Mouse (Mus musculus): ENCODE measurements around the gene Masp1.

Masp1 gene

DNA sequence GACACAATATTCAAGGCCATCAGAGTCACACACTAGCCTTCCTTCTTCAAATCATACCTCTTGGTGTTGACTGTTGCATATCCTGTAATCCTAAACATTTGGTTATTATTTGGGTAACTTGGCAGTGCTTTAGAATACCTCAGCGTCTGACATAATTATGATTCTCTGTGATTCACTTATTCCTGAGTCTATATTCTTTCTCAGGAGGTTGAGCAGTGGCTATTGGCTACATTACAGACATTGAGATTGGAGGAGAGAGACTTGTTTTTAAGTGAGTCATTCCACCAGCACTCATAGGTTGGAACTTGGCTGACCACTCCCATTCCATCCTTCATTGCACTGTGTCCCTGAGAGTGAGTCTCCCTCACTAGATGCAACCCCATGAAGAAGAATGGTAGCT lies 7.2 kb downstream of the Masp1 start:
- 94% methylated on average over 1 of the region's 1 CpGs for WGBS

GRCm38 (mm10) chr16:23511166-23511935 lies 9.3 kb downstream of the Masp1 start:
- WGBS, result 87% methylated on average over 4 of the region's 4 CpGs

- WGBS, result 58% methylated on average over 11 of the region's 11 CpGs
Measured at GRCm38 (mm10) chr16:23505904-23506687, 14.5 kb downstream of the Masp1 start.

DNA sequence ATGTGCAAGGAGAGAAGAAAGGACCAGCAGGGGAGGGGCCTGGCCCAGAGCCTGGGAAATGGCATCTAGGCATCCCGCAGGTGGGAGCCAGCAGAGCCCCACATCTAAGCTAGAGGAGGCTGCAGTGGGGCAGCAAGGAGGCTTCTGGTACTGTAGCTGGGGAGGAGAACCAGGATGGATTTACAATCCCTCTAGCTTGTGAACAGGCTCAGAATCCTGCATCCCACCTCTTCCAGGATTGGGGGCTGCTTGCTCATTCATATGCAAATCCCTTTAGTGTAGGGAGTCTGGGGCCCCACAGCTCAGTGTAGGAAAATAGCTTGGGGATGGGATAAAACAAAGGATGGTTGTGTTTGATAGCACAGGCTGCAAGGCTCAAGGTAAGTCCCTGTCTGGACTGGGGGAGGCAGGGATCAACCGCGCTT lies 16.3 kb downstream of the Masp1 start:
- 70% methylated on average over 3 of the region's 3 CpGs for WGBS

DNA sequence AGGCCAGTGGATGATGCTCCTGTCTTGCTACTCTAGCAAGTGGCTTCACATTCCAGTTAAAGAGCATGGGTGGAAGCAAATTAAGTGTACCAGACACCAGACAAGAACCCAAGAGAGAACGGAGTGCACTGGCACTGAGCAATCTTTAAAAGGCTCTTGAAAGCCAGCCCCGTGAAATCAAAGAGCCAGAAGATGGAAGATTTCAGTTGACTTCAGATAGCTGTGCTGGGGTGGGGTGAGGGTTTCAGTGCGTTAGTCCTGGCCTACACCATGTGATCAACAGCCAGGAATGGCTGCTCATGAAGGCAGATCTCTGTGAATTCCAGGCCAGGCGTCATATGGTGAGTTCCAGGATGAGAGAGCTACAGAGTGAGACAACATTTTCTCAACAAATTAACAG lies 17.3 kb downstream of the Masp1 start:
- WGBS, result 89% methylated on average over 4 of the region's 4 CpGs

GRCm38 (mm10) chr16:23502478-23502877 lies 18.1 kb downstream of the Masp1 start:
- 85% methylated on average over 3 of the region's 3 CpGs for WGBS

DNA sequence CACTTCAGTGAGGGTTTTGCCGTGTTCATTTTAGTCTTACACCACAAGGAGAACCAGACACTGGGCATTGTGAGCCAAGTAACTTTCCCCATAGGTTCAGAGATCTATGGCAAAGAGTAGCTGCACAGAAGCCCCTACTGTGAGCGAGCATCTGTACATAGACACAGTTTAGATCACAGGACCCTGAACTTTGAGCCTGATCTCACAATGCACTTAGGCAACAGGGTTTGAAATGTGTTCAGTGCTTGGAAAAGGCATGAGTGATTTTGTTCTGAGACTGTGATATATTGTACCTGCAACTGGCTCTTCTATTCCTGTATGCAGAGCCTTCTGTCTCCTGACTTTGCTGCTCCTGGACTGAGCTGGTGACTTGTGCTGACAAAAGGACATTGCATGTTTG lies 19.3 kb downstream of the Masp1 start:
- 88% methylated on average over 2 of the region's 2 CpGs for WGBS

- WGBS, result 91% methylated on average over 5 of the region's 5 CpGs
Measured at GRCm38 (mm10) chr16:23500558-23500957, 20.1 kb downstream of the Masp1 start.

GRCm38 (mm10) chr16:23498691-23499131 lies 21.9 kb downstream of the Masp1 start:
- 56% methylated on average over 7 of the region's 7 CpGs for WGBS

DNA sequence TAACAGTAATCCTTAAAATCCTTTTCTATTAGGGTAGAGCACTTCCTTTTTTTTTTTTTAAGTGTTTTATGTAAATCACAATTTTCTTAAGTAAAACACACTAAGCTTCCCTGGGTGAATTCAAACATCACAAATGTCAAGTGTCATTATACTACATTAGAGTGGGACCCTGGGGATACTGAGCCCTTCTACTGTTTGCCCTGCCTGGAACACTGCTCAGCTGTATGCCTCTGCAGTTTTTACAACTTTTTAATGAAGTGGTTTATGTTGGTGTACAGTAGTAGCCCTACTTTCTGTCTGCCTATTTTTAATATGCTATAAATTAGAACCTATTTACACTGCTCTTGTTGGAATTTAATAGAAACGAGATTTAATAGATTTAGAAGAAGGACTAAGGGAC lies 22.7 kb downstream of the Masp1 start:
- WGBS, result 80% methylated on average over 1 of the region's 1 CpGs

DNA sequence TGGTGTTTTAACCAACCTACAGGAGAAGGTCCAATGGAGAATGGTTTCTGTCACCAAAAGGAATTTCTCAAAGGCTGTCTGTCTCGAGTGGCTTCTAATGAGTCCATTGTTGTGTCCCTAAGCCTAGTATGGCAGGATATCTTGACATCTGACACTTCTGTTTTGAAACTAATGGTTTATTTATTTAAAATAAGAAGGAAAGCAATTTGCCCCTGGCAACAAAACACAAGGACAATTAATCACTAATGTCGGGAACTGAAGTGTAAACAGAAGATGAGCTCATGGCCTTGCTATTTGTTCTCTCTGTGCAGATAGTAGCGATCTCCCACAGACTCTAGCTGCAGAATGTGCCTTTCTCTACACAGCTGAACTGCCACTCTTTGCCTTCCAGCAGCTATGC lies 23.2 kb downstream of the Masp1 start:
- 57% methylated on average over 3 of the region's 3 CpGs for WGBS

DNA sequence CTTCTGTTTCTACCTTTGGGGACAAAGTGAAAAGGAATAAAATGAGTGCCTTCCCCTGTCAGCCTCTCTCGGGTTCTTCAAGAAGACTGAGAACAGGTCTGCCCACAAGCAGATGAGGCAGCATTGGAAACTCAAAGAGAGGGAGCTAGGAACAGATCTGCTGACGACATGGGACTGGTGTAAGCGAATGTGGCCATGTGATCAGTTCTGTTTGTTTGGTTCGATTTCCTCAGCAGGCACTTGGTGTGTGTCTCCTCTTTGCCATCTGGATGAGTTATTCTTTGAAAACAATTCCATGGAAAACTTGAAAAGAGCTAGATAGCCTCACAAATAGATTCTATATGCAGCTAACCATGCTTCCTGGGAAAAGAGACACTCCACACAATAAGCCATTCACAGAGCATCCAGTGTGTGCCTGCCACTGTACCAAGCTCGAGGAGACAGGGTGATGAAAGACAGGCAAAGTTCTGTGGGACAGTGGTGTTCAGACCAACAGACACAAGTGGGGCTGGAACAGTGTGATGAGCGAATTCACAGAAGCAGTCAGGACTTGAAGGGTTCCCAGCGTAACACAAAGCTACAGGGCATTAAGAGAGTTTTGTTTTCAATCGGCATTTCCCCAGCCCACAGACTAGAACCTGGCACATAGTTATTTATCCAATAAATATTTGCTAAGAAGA lies 24.2 kb downstream of the Masp1 start:
- whole genome bisulfite sequencing, result 63% methylated on average over 8 of the region's 8 CpGs

DNA sequence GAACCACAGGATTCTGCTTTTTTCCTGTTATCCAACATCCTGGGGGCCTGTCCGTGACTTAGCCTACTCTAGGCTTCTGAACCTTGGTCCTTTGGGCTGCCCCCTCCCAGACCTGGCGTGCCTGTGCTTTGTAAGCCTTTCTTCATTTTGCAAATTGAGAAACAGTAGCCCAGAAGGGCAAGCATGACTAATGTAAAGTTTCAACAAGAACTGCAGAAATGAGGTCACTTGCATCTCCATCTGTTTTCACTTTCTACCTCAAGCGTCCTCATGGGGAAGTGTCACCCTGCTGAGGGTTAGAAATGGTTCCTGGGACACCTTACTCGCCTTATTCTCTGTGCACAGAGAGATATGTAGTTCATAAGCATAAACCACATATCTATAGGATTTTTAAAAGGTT lies 27.8 kb downstream of the Masp1 start:
- 76% methylated on average over 4 of the region's 4 CpGs for WGBS

- WGBS, result 70% methylated on average over 10 of the region's 10 CpGs
Measured at GRCm38 (mm10) chr16:23483292-23483691, 37.3 kb downstream of the Masp1 start.

DNA sequence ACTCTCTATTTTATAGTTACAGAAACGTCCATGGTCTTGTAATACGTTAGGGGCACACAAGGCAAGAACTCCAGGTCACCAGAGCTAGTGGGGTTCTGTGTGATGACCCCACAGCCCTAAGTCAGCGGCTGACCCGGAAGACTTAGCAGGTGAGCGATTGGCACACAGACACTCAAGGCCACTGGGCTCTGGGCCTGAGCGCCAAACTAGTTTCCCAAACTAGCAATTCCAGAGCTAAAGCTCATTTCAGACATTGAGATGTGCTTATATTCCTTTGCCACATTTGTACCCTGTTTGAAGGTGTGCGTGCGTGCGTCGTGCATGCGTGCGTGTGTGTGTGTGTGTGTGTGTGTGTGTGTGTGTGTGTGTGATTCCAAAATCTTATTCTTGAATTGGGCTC lies 37.8 kb downstream of the Masp1 start:
- 96% methylated on average over 12 of the region's 12 CpGs for WGBS

- WGBS, result 82% methylated on average over 3 of the region's 3 CpGs
Measured at GRCm38 (mm10) chr16:23482218-23482617, 38.4 kb downstream of the Masp1 start.

GRCm38 (mm10) chr16:23479872-23480603 lies 40.6 kb downstream of the Masp1 start:
- WGBS, result 55% methylated on average over 7 of the region's 7 CpGs

DNA sequence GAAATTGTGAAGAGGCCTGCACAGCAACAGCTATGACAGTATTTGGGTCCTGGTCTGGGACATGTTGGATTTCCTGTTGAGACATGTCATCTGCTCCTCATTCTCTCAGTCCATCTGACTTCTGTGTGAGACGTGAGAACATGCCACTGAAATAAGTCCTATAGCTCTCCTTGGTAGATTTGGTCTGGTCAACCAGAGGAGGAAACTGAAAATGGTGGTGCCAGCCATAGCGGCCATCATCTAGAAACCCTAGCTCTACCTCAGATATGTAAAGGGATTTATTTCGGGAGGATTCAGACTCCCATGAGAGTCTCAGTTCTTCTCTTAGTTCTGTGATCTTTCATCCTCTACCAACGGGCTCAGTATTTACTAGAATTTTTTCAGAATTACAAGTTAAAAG lies 45.0 kb downstream of the Masp1 start:
- WGBS, result 96% methylated on average over 4 of the region's 4 CpGs

- WGBS, result 76% methylated on average over 3 of the region's 3 CpGs
Measured at GRCm38 (mm10) chr16:23472046-23472445, 48.6 kb downstream of the Masp1 start.

GRCm38 (mm10) chr16:23471551-23471950 lies 49.1 kb downstream of the Masp1 start:
- 94% methylated on average over 6 of the region's 6 CpGs for WGBS

GRCm38 (mm10) chr16:23463671-23464347 lies 56.8 kb downstream of the Masp1 start:
- WGBS, result 88% methylated on average over 4 of the region's 4 CpGs

Measured in cerebral cortex, adult 2 months (tissue).